Mouse (Mus musculus): ENCODE data around the gene Olfr545.
"Not testable (repeated sequence)": the region's sequence is repeated elsewhere in the genome, so short reads cannot be mapped to it uniquely, and the experiment has no call there.

Olfr545 gene

GRCm38 (mm10) chr7:102499473-102499872 lies at the start of gene Olfr545:
Gene Olfr545 (minus strand): TSS chr7:102499573.
- no peak for DNase-seq (ENCODE audit: low spot score in 2 of 2)

- no peak for DNase-seq (ENCODE audit: low spot score in 2 of 2)
These were observed 41.9 kb upstream of the Olfr545 start for GRCm38 (mm10) chr7:102541251-102541650.

DNA sequence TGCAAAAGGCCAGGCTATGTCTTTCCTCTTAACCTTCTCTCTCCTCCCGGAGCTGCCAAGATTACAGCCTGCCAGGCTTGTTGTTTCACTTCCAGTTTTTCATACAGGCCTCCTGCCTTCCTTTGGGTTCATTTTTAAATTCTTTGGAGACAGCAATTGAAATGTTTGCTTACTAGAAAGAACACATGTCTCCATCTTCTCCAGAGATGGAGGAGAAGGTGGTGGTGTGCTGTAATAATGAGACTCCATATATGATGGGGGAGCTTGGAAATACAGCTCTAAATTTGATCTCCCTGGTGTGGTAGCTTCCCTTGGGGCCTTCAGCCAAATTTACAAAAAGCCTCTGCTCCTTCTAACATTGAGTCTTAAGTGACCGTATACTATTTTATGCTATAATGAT lies 41.2 kb upstream of the Olfr545 start, which contains the start of gene Olfr548-ps1:
Gene Olfr548-ps1, plus strand, starts transcription at position 301 of the 400 bp plus-strand sequence.
- DNase-seq (ENCODE audit: low spot score in 2 of 2): no peak

DNA sequence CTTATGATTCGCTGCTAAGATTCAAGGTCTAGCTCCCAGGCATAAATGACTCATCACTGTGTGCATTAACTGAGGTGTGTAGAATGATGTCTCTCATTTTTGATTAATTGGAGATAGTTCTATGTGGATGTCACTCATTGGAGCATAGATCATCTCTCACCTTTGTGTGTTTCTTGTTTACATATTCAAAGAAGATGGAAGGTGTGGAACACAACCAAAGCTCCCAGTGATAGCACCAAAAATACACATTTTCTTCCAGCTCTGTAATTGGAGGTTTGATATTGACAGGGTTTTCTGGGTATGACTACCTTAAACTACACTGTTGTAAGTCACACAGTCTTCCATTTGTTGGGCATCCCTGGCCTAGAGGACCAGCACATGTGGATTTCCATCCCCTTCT lies 35.1 kb upstream of the Olfr545 start, which contains the start of gene Olfr547:
Gene Olfr547, plus strand, starts transcription at position 301 of the 400 bp plus-strand sequence.
- DNase-seq (ENCODE audit: low spot score in 2 of 2): no peak

- no peak for DNase-seq (ENCODE audit: low spot score in 2 of 2)
These were observed 29.7 kb upstream of the Olfr545 start for GRCm38 (mm10) chr7:102529052-102529451.

DNA sequence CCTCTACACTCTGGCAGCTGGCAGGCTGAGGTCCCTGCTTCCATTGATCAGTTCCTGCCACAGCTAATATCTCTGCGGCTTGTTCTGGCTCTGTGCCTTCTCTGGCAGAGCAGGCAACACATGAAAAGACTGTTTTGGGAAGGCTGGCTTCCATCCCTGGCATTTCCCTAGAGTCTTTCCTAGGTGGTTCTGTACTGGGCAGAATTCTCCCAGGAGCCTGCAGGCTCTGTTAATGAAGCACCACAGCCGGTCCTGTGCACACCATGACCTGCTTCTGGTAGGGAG lies 17.6 kb upstream of the Olfr545 start:
- DNase-seq (ENCODE audit: low spot score in 2 of 2): no peak

DNA sequence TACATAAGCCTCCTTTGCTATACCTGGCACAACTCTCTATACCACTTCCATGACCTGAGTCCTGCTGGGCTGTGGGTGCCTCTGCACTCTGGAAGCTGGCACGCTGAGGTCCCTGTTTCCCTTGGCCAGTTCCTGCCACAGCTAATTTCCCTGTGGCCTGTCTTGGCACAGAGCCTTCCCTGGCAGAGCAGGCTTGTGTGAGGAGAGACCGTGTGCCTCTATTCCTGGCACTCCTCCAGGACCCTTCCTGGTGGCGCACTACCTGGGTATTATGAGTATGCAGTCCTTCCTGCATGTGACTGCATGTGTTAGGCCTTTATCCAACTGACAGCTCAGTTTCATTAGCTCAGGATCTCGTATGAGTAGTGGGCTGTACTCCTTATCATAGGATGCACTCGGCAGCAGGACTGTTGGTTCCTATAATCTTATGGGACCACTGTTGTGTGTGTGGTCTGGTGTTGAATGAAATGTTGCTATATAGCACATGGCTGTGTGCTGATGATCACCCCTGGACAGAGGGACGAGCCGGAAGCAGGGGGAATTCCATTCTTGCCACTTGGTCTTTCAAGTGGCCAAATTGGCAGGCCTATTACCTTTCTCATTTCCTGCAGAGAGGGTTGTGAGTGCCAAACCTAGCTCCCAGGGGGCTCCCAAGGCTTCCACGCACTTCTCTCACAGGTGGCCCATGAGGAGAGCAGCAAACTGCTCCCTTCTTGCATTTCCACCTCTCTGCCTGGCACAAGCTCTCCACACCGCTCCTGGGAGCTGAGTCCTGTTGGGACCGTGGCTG lies 17.1 kb upstream of the Olfr545 start:
- DNase-seq (ENCODE audit: low spot score in 2 of 2): no peak

GRCm38 (mm10) chr7:102514144-102514543 lies 14.8 kb upstream of the Olfr545 start:
- no peak for DNase-seq (ENCODE audit: low spot score in 2 of 2)

DNA sequence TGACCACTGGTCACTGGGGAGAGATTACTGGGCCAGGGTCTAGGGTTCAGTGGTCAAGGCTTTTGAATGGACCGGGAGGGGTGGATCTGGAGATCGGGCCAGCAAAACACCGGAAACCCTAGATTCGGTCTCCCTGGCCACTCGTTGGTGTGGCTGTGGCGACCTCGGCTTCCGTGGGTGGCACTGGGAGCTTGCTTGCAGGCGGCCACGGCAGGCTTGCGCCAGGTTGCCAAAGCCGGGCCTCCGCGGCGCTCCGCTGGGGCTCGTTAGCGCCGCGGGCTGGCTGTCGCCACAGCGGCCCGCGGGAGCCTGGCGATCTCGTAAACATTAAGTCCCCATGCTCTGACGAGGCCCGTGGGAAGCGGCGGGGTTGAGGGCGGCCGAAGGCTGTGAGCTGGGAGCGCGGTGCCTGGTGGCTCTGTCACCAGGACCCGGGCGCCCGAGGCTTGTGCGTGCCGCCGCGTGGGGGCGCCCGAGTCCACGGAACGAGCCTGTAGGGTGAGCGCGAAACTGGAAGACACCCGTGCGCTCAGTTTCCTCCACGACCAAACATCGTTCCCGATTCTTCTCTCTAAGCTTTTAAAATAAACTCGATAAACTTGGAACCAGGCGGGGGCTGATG lies 13.6 kb upstream of the Olfr545 start:
- DNase-seq (ENCODE audit: low spot score in 2 of 2): peak; percentile 16 to 82

DNA sequence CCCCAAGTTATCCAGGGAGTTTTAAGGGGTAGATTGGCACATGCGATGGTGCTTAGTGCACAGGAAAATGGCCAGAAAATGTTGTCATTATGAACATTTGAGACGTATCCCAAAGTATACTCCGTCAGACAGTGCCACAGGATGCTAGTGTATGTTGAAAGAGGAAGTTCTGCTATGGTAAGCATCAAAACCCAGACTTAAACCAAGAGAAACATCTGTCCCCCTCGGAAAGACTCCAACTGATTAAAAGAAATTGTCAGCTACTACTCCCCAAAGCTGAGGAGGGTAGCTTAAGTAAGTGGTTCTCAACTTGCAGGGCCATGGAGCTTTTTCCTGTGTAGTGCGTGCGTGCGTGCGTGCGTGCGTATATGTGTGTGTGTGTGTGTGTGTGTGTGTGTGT lies 12.6 kb upstream of the Olfr545 start:
- no peak for DNase-seq (ENCODE audit: low spot score in 2 of 2)

DNA sequence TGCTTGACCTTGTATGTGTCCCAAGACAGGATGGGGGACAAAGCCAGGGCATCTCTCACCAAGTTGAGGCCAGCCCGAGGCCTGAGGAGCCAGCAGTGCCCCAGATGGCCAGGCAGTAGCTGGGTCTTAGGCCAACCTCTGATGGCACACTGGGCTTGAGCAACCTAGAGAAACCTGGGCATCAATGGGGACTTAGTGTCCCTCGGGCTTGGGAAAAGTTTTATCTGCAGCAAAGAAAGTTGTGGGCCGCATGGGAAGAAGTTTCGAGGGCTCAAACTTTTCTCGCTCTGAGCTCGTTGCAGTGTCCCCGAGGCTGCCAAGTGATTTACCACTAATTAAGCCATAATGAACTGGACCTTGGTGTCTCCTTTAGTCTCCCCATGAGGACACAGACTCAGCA lies 10.4 kb upstream of the Olfr545 start:
- no peak for DNase-seq (ENCODE audit: low spot score in 2 of 2)

GRCm38 (mm10) chr7:102508666-102509065 lies 9.3 kb upstream of the Olfr545 start:
- DNase-seq (ENCODE audit: low spot score in 2 of 2): no peak

DNA sequence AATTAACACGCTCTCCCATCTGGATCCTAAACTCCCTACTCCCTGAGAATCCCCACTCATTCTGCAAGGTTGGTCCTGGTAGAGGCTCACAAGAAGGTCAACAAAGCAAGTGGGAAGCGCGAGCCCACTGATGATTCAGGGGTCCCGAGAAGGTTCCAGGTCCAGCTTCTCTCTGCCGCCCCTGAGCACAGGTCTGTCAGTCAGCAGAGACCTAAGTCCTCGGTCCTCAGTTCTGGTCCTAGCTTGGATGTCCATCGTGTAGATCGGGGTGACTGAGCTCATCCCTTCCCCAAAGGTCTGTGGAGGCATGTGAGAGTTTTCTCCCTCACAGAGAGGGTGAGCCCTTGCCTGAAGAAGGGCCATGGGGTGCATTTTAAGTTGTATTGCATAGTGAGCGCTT lies 8.7 kb upstream of the Olfr545 start:
- DNase-seq (ENCODE audit: low spot score in 2 of 2): no peak

DNA sequence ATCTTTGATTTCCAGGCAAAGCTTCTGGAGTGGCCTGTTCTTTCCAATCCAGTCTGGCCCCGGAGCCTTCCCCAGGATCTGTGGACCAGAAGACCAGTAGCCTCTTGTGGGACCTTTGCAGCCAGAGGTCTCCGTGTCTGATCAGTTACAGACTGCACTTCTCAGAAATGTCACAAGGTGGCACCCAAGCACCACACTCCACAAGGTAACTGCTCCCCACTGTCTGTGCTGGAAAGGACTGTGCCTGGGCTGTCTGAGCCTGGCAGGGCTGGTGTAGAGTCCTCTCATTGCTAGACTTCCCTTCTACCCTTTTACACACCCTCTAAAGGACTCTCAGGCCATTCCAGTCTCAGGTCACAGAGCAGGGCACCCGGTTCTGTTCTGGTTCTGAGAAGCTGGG lies 7.5 kb upstream of the Olfr545 start:
- DNase-seq (ENCODE audit: low spot score in 2 of 2): peak; percentile 18 to 80

GRCm38 (mm10) chr7:102501986-102502385 lies 2.6 kb upstream of the Olfr545 start:
- no peak for DNase-seq (ENCODE audit: low spot score in 2 of 2)

GRCm38 (mm10) chr7:102494416-102494815 lies 5.0 kb downstream of the Olfr545 start:
- DNase-seq (ENCODE audit: low spot score in 2 of 2): not testable (repeated sequence)

GRCm38 (mm10) chr7:102488161-102488560 lies 11.2 kb downstream of the Olfr545 start, which contains the start of gene Olfr544:
Gene Olfr544 (minus strand): TSS chr7:102488313.
- DNase-seq (ENCODE audit: low spot score in 2 of 2): no peak

DNA sequence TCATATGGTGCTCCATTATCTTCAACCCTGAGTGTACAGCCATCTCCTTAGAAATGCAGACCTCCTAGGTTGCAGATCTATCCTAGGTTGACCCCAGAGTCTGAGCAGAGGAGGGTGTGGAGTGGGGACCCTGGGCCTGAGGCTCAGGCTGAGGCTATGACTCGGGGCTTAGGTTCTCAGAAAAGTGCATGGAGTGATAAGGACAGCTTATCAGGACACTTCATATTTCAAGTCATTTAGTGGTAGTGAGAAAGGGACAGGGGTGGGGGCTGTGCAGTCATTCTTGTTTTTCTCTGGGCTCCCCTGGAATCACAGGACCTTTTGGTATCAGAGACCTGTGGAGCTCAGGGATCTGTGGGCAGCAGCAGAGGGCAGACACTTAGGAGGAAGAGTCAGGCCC lies 13.3 kb downstream of the Olfr545 start:
- no peak for DNase-seq (ENCODE audit: low spot score in 2 of 2)

GRCm38 (mm10) chr7:102484766-102485165 lies 14.6 kb downstream of the Olfr545 start:
- DNase-seq (ENCODE audit: low spot score in 2 of 2): not testable (repeated sequence)

- no peak for DNase-seq (ENCODE audit: low spot score in 2 of 2)
These were observed 15.7 kb downstream of the Olfr545 start for GRCm38 (mm10) chr7:102483665-102484064.

GRCm38 (mm10) chr7:102481579-102481978 lies 17.8 kb downstream of the Olfr545 start, which contains the start of gene Olfr543:
Gene Olfr543 (minus strand): TSS chr7:102481679.
- no peak for DNase-seq (ENCODE audit: low spot score in 2 of 2)

DNA sequence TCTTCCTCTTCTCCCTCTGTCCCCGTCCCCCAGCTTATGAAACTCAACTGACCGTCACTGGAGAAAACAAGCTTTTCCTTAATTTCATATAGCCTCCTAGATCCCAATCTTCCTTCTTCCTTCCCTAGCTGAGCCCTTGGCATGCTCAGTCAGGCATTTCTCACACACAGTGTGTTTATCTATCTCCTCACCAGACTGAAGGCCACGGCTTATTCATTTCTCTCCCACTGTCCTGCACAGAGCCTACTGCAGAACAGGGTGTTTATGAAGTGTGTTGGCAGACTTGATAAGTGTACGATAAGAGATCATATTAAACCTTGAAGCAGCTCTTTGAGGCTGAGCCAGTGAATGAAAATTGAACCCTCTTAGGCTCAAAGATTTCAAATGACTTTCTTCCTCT lies 18.6 kb downstream of the Olfr545 start:
- DNase-seq (ENCODE audit: low spot score in 2 of 2): no peak

DNA sequence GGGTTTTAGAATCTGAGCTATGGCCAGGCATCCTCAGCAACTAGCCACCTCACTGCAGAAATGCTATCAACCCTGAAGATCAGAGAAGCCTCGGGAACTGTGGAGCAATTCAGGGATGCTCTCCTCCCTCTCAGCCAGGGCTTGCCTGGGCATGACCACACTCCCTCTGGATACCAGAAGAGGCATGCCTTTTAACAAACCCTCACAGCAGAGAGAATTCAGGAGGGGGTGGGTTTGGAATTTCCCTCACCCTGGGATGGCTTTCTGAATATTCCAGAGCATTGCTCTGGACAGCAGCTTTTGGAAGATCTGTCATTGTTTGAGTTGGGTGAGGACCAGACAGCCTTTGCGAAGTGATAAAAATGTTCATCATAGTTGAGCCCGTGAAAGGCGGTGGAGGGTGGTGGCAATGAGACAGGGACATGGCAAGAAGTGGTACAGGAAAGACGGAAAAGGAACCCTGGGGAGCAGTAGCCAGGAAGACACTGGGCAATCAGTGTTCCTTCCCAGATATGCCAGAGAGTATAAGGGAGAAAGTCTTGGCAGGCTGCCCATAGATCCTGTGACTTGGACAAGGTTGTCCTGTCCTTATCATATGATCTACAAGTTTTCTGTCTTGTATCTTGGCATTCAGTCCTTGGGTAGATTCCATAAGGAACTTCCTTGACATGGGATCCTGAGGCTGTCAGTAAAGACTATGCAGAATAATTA lies 19.9 kb downstream of the Olfr545 start:
- no peak for DNase-seq (ENCODE audit: low spot score in 2 of 2)

Data from left cerebral cortex, adult 9 months (tissue).